Mouse (Mus musculus): Measurements from ENCODE around the gene Wasl. TPM values are rescaled to one million over a fixed set of nuclear protein-coding genes. Genes with fewer than 3 reads are reported as not detected.

Wasl gene
- total and polyA plus RNA-seq, 3 experiments: 9.0 to 60.4 (median 26.0) TPM

GRCm38 (mm10) chr6:24635814-24636213, 29.0 kb downstream of the Wasl start:
- TF ChIP-seq POLR2AphosphoS5 (IDR thresholded peaks at IDR 0.05; ENCODE audit: insufficient replicate concordance, low read depth, low read length) (no peak), TAL1 (conservative IDR thresholded peaks at IDR 0.05; ENCODE audit: low read depth, low read length) (no peak), GATA1 (IDR thresholded peaks at IDR 0.05; ENCODE audit: borderline replicate concordance, low read length) (no peak), CTCF (IDR thresholded peaks at IDR 0.05; ENCODE audit: low read depth, low read length) (no peak), GATA2 (IDR thresholded peaks at IDR 0.05; ENCODE audit: borderline replicate concordance, low read depth, low read length) (no peak)
- H3K27me3 ChIP-seq (ENCODE audit: insufficient read depth, low read length): no peaks in the 10 kb centered on the region
- H3K36me3 ChIP-seq (replicated peaks): peaks cover 45% of the 10 kb centered on the region
- ATAC-seq (ENCODE audit: extremely low read depth, insufficient number of reproducible peaks, low FRiP score, poor library complexity, severe bottlenecking): no peak
- no peak overlapping the region for H3K4me3 ChIP-seq (ENCODE audit: low read depth, low read length)
- peaks cover 7% of the 10 kb centered on the region for H3K4me1 ChIP-seq (ENCODE audit: insufficient read depth, low read depth, low read length)
- no peaks in the 10 kb centered on the region for H3K9me3 ChIP-seq (replicated peaks)
- DNase-seq (ENCODE audit: low spot score): no peak

GRCm38 (mm10) chr6:24634065-24634464, 30.7 kb downstream of the Wasl start:
- ATAC-seq (ENCODE audit: extremely low read depth, insufficient number of reproducible peaks, low FRiP score, poor library complexity, severe bottlenecking): no peak
- H3K9me3 ChIP-seq (replicated peaks): no peaks in the 10 kb centered on the region
- DNase-seq (ENCODE audit: low spot score): no peak
- no peaks in the 10 kb centered on the region for H3K27me3 ChIP-seq (ENCODE audit: insufficient read depth, low read length)
- H3K36me3 ChIP-seq (replicated peaks): peaks cover 49% of the 10 kb centered on the region
- peaks cover 5% of the 10 kb centered on the region for H3K4me1 ChIP-seq (ENCODE audit: insufficient read depth, low read depth, low read length)
- no peak overlapping the region for H3K4me3 ChIP-seq (ENCODE audit: low read depth, low read length)
- TF ChIP-seq TAL1 (conservative IDR thresholded peaks at IDR 0.05; ENCODE audit: low read depth, low read length) (no peak), CTCF (IDR thresholded peaks at IDR 0.05; ENCODE audit: low read depth, low read length) (no peak), POLR2AphosphoS5 (IDR thresholded peaks at IDR 0.05; ENCODE audit: insufficient replicate concordance, low read depth, low read length) (no peak), GATA2 (IDR thresholded peaks at IDR 0.05; ENCODE audit: borderline replicate concordance, low read depth, low read length) (no peak), GATA1 (IDR thresholded peaks at IDR 0.05; ENCODE audit: borderline replicate concordance, low read length) (no peak)

- no peak overlapping the region for H3K4me3 ChIP-seq (ENCODE audit: low read depth, low read length)
- peaks cover 46% of the 10 kb centered on the region for H3K36me3 ChIP-seq (replicated peaks)
- no peak for TF ChIP-seq POLR2AphosphoS5 (IDR thresholded peaks at IDR 0.05; ENCODE audit: insufficient replicate concordance, low read depth, low read length)
- TF ChIP-seq GATA2 (IDR thresholded peaks at IDR 0.05; ENCODE audit: borderline replicate concordance, low read depth, low read length): no peak
- no peak for TF ChIP-seq GATA1 (IDR thresholded peaks at IDR 0.05; ENCODE audit: borderline replicate concordance, low read length)
- no peak for TF ChIP-seq TAL1 (conservative IDR thresholded peaks at IDR 0.05; ENCODE audit: low read depth, low read length)
- TF ChIP-seq CTCF (IDR thresholded peaks at IDR 0.05; ENCODE audit: low read depth, low read length): no peak
- peaks cover 5% of the 10 kb centered on the region for H3K4me1 ChIP-seq (ENCODE audit: insufficient read depth, low read depth, low read length)
- H3K9me3 ChIP-seq (replicated peaks): no peaks in the 10 kb centered on the region
- no peaks in the 10 kb centered on the region for H3K27me3 ChIP-seq (ENCODE audit: insufficient read depth, low read length)
- ATAC-seq (ENCODE audit: extremely low read depth, insufficient number of reproducible peaks, low FRiP score, poor library complexity, severe bottlenecking) (no peak), DNase-seq (ENCODE audit: low spot score) (no peak)
These were observed 32.7 kb downstream of the Wasl start for GRCm38 (mm10) chr6:24632061-24632460.

- Histone ChIP-seq H3K4me3 (ENCODE audit: low read depth, low read length) (no peak overlapping the region), H3K36me3 (replicated peaks) (peaks cover 41% of the 10 kb centered on the region), H3K9me3 (replicated peaks) (no peaks in the 10 kb centered on the region), H3K4me1 (ENCODE audit: insufficient read depth, low read depth, low read length) (peaks cover 5% of the 10 kb centered on the region), H3K27me3 (ENCODE audit: insufficient read depth, low read length) (no peaks in the 10 kb centered on the region)
- TF ChIP-seq TAL1 (conservative IDR thresholded peaks at IDR 0.05; ENCODE audit: low read depth, low read length) (no peak), GATA1 (IDR thresholded peaks at IDR 0.05; ENCODE audit: borderline replicate concordance, low read length) (no peak), CTCF (IDR thresholded peaks at IDR 0.05; ENCODE audit: low read depth, low read length) (no peak), GATA2 (IDR thresholded peaks at IDR 0.05; ENCODE audit: borderline replicate concordance, low read depth, low read length) (no peak), POLR2AphosphoS5 (IDR thresholded peaks at IDR 0.05; ENCODE audit: insufficient replicate concordance, low read depth, low read length) (no peak)
- ATAC-seq (ENCODE audit: extremely low read depth, insufficient number of reproducible peaks, low FRiP score, poor library complexity, severe bottlenecking) (no peak), DNase-seq (ENCODE audit: low spot score) (no peak)
These were observed 36.3 kb downstream of the Wasl start for GRCm38 (mm10) chr6:24628499-24628898.

GRCm38 (mm10) chr6:24627586-24628030, 37.2 kb downstream of the Wasl start:
- ATAC-seq (ENCODE audit: extremely low read depth, insufficient number of reproducible peaks, low FRiP score, poor library complexity, severe bottlenecking) (peak; percentile 57), DNase-seq (ENCODE audit: low spot score) (no peak)
- H3K4me1 ChIP-seq (ENCODE audit: insufficient read depth, low read depth, low read length): peaks cover 5% of the 10 kb centered on the region
- H3K27me3 ChIP-seq (ENCODE audit: insufficient read depth, low read length): no peaks in the 10 kb centered on the region
- H3K9me3 ChIP-seq (replicated peaks): no peaks in the 10 kb centered on the region
- H3K36me3 ChIP-seq (replicated peaks): peaks cover 34% of the 10 kb centered on the region
- TF ChIP-seq CTCF (IDR thresholded peaks at IDR 0.05; ENCODE audit: low read depth, low read length) (peak; percentile 37; the same call in 1 of the 2 replicates), GATA2 (IDR thresholded peaks at IDR 0.05; ENCODE audit: borderline replicate concordance, low read depth, low read length) (no peak)
- no peak overlapping the region for H3K4me3 ChIP-seq (ENCODE audit: low read depth, low read length)

GRCm38 (mm10) chr6:24622098-24622497, 42.7 kb downstream of the Wasl start:
- ATAC-seq (ENCODE audit: extremely low read depth, insufficient number of reproducible peaks, low FRiP score, poor library complexity, severe bottlenecking) (no peak), DNase-seq (ENCODE audit: low spot score) (no peak)
- H3K4me3 ChIP-seq (ENCODE audit: low read depth, low read length): no peak overlapping the region
- no peaks in the 10 kb centered on the region for H3K27me3 ChIP-seq (ENCODE audit: insufficient read depth, low read length)
- TF ChIP-seq POLR2AphosphoS5 (IDR thresholded peaks at IDR 0.05; ENCODE audit: insufficient replicate concordance, low read depth, low read length) (no peak), GATA2 (IDR thresholded peaks at IDR 0.05; ENCODE audit: borderline replicate concordance, low read depth, low read length) (no peak), CTCF (IDR thresholded peaks at IDR 0.05; ENCODE audit: low read depth, low read length) (no peak), GATA1 (IDR thresholded peaks at IDR 0.05; ENCODE audit: borderline replicate concordance, low read length) (no peak), TAL1 (conservative IDR thresholded peaks at IDR 0.05; ENCODE audit: low read depth, low read length) (no peak)
- no peaks in the 10 kb centered on the region for H3K4me1 ChIP-seq (ENCODE audit: insufficient read depth, low read depth, low read length)
- H3K36me3 ChIP-seq (replicated peaks): peaks cover 55% of the 10 kb centered on the region
- H3K9me3 ChIP-seq (replicated peaks): no peaks in the 10 kb centered on the region
